Mouse (Mus musculus): ENCODE results near the gene Hoxc11. TPM values are rescaled to one million over a fixed set of nuclear protein-coding genes. Genes with fewer than 3 reads are reported as not detected.
A peak's percentile ranks its signal among the peaks of the same experiment; 100 is the strongest.

The Hoxc11 gene
- total RNA-seq, 2 experiments from 2014 or later: not detected

- no peak for DNase-seq (ENCODE audit: low spot score in 2 of 2)
- intact Hi-C loops (cut with DNase I): no loop called here
Measured at GRCm38 (mm10) chr15:102978615-102979515, 24.6 kb downstream of the Hoxc11 start.

GRCm38 (mm10) chr15:102979936-102980335 is 25.7 kb downstream of the Hoxc11 start:
- intact Hi-C loops (cut with DNase I): loop anchor here (10.0 kb wide), 1 partner anchor 285 kb away; no protein-coding TSS in a partner anchor
- no peak for DNase-seq (ENCODE audit: low spot score in 2 of 2)

GRCm38 (mm10) chr15:102980352-102980751 is 26.1 kb downstream of the Hoxc11 start:
- intact Hi-C loops (cut with DNase I): loop anchor here (10.0 kb wide), 1 partner anchor 286 kb away; no protein-coding TSS in a partner anchor
- DNase-seq (ENCODE audit: low spot score in 2 of 2): no peak

GRCm38 (mm10) chr15:102980912-102981311 is 26.7 kb downstream of the Hoxc11 start:
- intact Hi-C loops (cut with DNase I): loop anchor here (10.0 kb wide), 1 partner anchor 286 kb away; no protein-coding TSS in a partner anchor

GRCm38 (mm10) chr15:102981379-102982288 is 27.4 kb downstream of the Hoxc11 start:
- intact Hi-C loops (cut with DNase I): loop anchor here (10.0 kb wide), 1 partner anchor 287 kb away; no protein-coding TSS in a partner anchor

More at GRCm38 (mm10) chr15:102980912-102981311, 26.7 kb downstream of the Hoxc11 start:
- DNase-seq (ENCODE audit: low spot score in 2 of 2): no peak

GRCm38 (mm10) chr15:102983716-102984115 is 29.5 kb downstream of the Hoxc11 start:
- no peak for DNase-seq (ENCODE audit: low spot score in 2 of 2)
- intact Hi-C loops (cut with DNase I): loop anchor here (10.0 kb wide), 1 partner anchor 289 kb away; no protein-coding TSS in a partner anchor

More at GRCm38 (mm10) chr15:102981379-102982288, 27.4 kb downstream of the Hoxc11 start:
- no peak for DNase-seq (ENCODE audit: low spot score in 2 of 2)

GRCm38 (mm10) chr15:102984521-102984920 is 30.3 kb downstream of the Hoxc11 start:
- no peak for DNase-seq (ENCODE audit: low spot score in 2 of 2)
- intact Hi-C loops (cut with DNase I): loop anchor here (10.0 kb wide), 1 partner anchor 290 kb away; no protein-coding TSS in a partner anchor

- intact Hi-C loops (cut with DNase I): loop anchor here (10.0 kb wide), 1 partner anchor 290 kb away; no protein-coding TSS in a partner anchor
Measured at GRCm38 (mm10) chr15:102984925-102985324, 30.7 kb downstream of the Hoxc11 start.

GRCm38 (mm10) chr15:102987124-102987833 is 33.1 kb downstream of the Hoxc11 start:
- DNase-seq (ENCODE audit: low spot score in 2 of 2): peak; percentile 78 to 82
- intact Hi-C loops (cut with DNase I): loop anchor here (2.0 to 10.0 kb wide), 2 partner anchors 186 to 292 kb away; no protein-coding TSS in a partner anchor

More at GRCm38 (mm10) chr15:102984925-102985324, 30.7 kb downstream of the Hoxc11 start:
- no peak for DNase-seq (ENCODE audit: low spot score in 2 of 2)

- intact Hi-C loops (cut with DNase I): loop anchor here (10.0 kb wide), 1 partner anchor 293 kb away; no protein-coding TSS in a partner anchor
- DNase-seq (ENCODE audit: low spot score in 2 of 2): no peak
Measured at GRCm38 (mm10) chr15:102988078-102988477, 33.9 kb downstream of the Hoxc11 start.

- intact Hi-C loops (cut with DNase I): no loop called here
- DNase-seq (ENCODE audit: low spot score in 2 of 2): no peak
Measured at GRCm38 (mm10) chr15:102990461-102991397, 36.5 kb downstream of the Hoxc11 start, which contains the start of gene Hoxc8. TSS of gene Hoxc8 (plus strand) at chr15:102990607.

- intact Hi-C loops (cut with DNase I): no loop called here
- no peak for DNase-seq (ENCODE audit: low spot score in 2 of 2)
Measured at GRCm38 (mm10) chr15:102991782-102992181, 37.6 kb downstream of the Hoxc11 start.

- intact Hi-C loops (cut with DNase I): no loop called here
Measured at GRCm38 (mm10) chr15:102992206-102992605, 38.0 kb downstream of the Hoxc11 start.

GRCm38 (mm10) chr15:102992863-102993262 is 38.6 kb downstream of the Hoxc11 start:
- intact Hi-C loops (cut with DNase I): no loop called here
- DNase-seq (ENCODE audit: low spot score in 2 of 2): no peak

More at GRCm38 (mm10) chr15:102992206-102992605, 38.0 kb downstream of the Hoxc11 start:
- no peak for DNase-seq (ENCODE audit: low spot score in 2 of 2)

GRCm38 (mm10) chr15:102996548-102996947 is 42.3 kb downstream of the Hoxc11 start:
- intact Hi-C loops (cut with DNase I): no loop called here
- DNase-seq (ENCODE audit: low spot score in 2 of 2): no peak

GRCm38 (mm10) chr15:102997431-102997830 is 43.2 kb downstream of the Hoxc11 start:
- intact Hi-C loops (cut with DNase I): no loop called here
- DNase-seq (ENCODE audit: low spot score in 2 of 2): no peak

- intact Hi-C loops (cut with DNase I): no loop called here
- no peak for DNase-seq (ENCODE audit: low spot score in 2 of 2)
Measured at GRCm38 (mm10) chr15:102997939-102998355, 43.7 kb downstream of the Hoxc11 start, which contains the start of gene Hoxc6. TSS of gene Hoxc6 (plus strand) at chr15:102998257.
